Mouse (Mus musculus) kidney, adult 2 months (tissue): ENCODE measurements around the gene Clcn7. TPM values are rescaled to one million over a fixed set of nuclear protein-coding genes. Genes with fewer than 3 reads are reported as not detected.

Experiments
- DNase-seq: peaks from one replicate; pipeline ENCODE4 v3.0.0; 2021
- H3K27ac ChIP-seq: fragments of 200-500 bp; 2 replicates; pipeline ENCODE4 v1.5.1; 2012; ENCODE audit warnings: low read depth, low read length, control low read depth, inconsistent platforms; ENCODE audit not compliant: insufficient read depth
- H3K27me3 ChIP-seq: fragments of 200-500 bp; replicated peaks from 2 replicates; pipeline ENCODE4 v1.6.1; 2012; ENCODE audit warnings: mild to moderate bottlenecking, moderate library complexity, low read length, inconsistent platforms; ENCODE audit not compliant: control insufficient read depth, insufficient read depth
- H3K36me3 ChIP-seq: fragments of 200-500 bp; 2 replicates; pipeline ENCODE4 v1.6.1; 2012; ENCODE audit warnings: mild to moderate bottlenecking, moderate library complexity, low read length, inconsistent platforms; ENCODE audit not compliant: control insufficient read depth, insufficient read depth
- H3K4me1 ChIP-seq: fragments of 200-500 bp; 2 replicates; pipeline ENCODE4 v1.6.1; 2011; ENCODE audit warnings: low read length; ENCODE audit not compliant: control insufficient read depth, insufficient read depth
- H3K4me3 ChIP-seq: fragments of 200-500 bp; 2 replicates; pipeline ENCODE4 v1.5.1; 2011; ENCODE audit warnings: mild to moderate bottlenecking, low read depth, low read length, control low read depth; ENCODE audit not compliant: insufficient read depth
- CTCF ChIP-seq: fragments of 200-500 bp; conservative IDR thresholded peaks from 2 replicates; pipeline ENCODE4 v1.5.1; 2011; ENCODE audit warnings: low read depth, mild to moderate bottlenecking, control low read depth, low read length, moderate library complexity, mixed read lengths; ENCODE audit not compliant: insufficient read depth, insufficient read length
- POLR2A ChIP-seq: fragments of 200-500 bp; IDR thresholded peaks from one replicate; pipeline ENCODE4 v1.6.1; 2011; ENCODE audit warnings: low read depth, low read length, control low read depth
- WGBS: fragments of 180-500 bp; shearing (Covaris S2); methylation state at CpG from one replicate; pipeline ENCODE4 v1.1.7; 2018; 5-methylcytosine and 5-hydroxymethylcytosine counted together
- polyA plus RNA-seq: library from polyadenylated mRNA; depleted of rRNA; stranded (reverse); fragments of >200 nt; gene quantifications from 2 replicates; pipeline ENCODE4 v1.2.3, GENCODE M21; 2012

Clcn7 gene
- polyA plus RNA-seq, 1 experiment = 42.6 TPM

- 74% methylated on average over 6 of the region's 6 CpGs for WGBS
- Histone ChIP-seq H3K4me3 (no peak overlapping the region), H3K27me3 (no peaks in the 10 kb centered on the region), H3K27ac (no peak overlapping the region), H3K36me3 (no peaks in the 10 kb centered on the region), H3K4me1 (no peaks in the 10 kb centered on the region)
- DNase-seq = peak; percentile 65
- no peak for TF ChIP-seq POLR2A
- no peak for TF ChIP-seq CTCF
Observed at GRCm38 (mm10) chr17:25100052-25100451, 33.1 kb upstream of the Clcn7 start.

- Histone ChIP-seq H3K4me3 (no peak overlapping the region), H3K36me3 (no peaks in the 10 kb centered on the region), H3K27me3 (no peaks in the 10 kb centered on the region), H3K4me1 (no peaks in the 10 kb centered on the region), H3K27ac (no peak overlapping the region)
- DNase-seq = no peak
- no peak for TF ChIP-seq CTCF
- no peak for TF ChIP-seq POLR2A
- whole genome bisulfite sequencing = 95% methylated on average over 11 of the region's 11 CpGs
Observed at GRCm38 (mm10) chr17:25101338-25101737, 31.9 kb upstream of the Clcn7 start.

GRCm38 (mm10) chr17:25107786-25108185 is 25.4 kb upstream of the Clcn7 start:
- DNase-seq = no peak
- Histone ChIP-seq H3K27me3 (no peaks in the 10 kb centered on the region), H3K4me3 (no peak overlapping the region), H3K27ac (no peak overlapping the region), H3K36me3 (no peaks in the 10 kb centered on the region), H3K4me1 (no peaks in the 10 kb centered on the region)
- TF ChIP-seq POLR2A = no peak
- TF ChIP-seq CTCF = no peak
- WGBS = 95% methylated on average over 16 of the region's 16 CpGs

GRCm38 (mm10) chr17:25109578-25109977 is 23.6 kb upstream of the Clcn7 start:
- WGBS = 75% methylated on average over 2 of the region's 2 CpGs
- no peaks in the 10 kb centered on the region for H3K27me3 ChIP-seq
- no peak overlapping the region for H3K27ac ChIP-seq
- no peak overlapping the region for H3K4me3 ChIP-seq
- no peaks in the 10 kb centered on the region for H3K4me1 ChIP-seq
- TF ChIP-seq CTCF (peak; percentile 69), POLR2A (no peak)
- no peaks in the 10 kb centered on the region for H3K36me3 ChIP-seq
- DNase-seq = peak; percentile 82

GRCm38 (mm10) chr17:25110590-25110989 is 22.6 kb upstream of the Clcn7 start:
- H3K36me3 ChIP-seq = no peaks in the 10 kb centered on the region
- no peak overlapping the region for H3K4me3 ChIP-seq
- no peaks in the 10 kb centered on the region for H3K4me1 ChIP-seq
- 92% methylated on average over 6 of the region's 6 CpGs for WGBS
- TF ChIP-seq CTCF = no peak
- TF ChIP-seq POLR2A = no peak
- no peak overlapping the region for H3K27ac ChIP-seq
- H3K27me3 ChIP-seq = no peaks in the 10 kb centered on the region
- DNase-seq = no peak

- Histone ChIP-seq H3K4me1 (no peaks in the 10 kb centered on the region; the same call in 1 of the 2 replicates), H3K36me3 (no peaks in the 10 kb centered on the region), H3K27me3 (no peaks in the 10 kb centered on the region), H3K27ac (no peak overlapping the region), H3K4me3 (no peak overlapping the region)
- TF ChIP-seq CTCF (no peak), POLR2A (no peak)
- no peak for DNase-seq
- WGBS = 96% methylated on average over 5 of the region's 5 CpGs
Observed at GRCm38 (mm10) chr17:25111220-25111619, 22.0 kb upstream of the Clcn7 start.

- no peaks in the 10 kb centered on the region for H3K27me3 ChIP-seq
- H3K4me3 ChIP-seq = no peak overlapping the region
- no peaks in the 10 kb centered on the region for H3K36me3 ChIP-seq
- H3K27ac ChIP-seq = peak overlapping the region; percentile 36
- 39% methylated on average over 8 of the region's 8 CpGs for WGBS
- TF ChIP-seq CTCF = no peak
- TF ChIP-seq POLR2A = no peak
- H3K4me1 ChIP-seq = no peaks in the 10 kb centered on the region; the same call in 1 of the 2 replicates
- peak; percentile 88 for DNase-seq
Observed at GRCm38 (mm10) chr17:25111739-25112422, 21.3 kb upstream of the Clcn7 start.

- DNase-seq = no peak
- Histone ChIP-seq H3K4me1 (no peaks in the 10 kb centered on the region; the same call in 1 of the 2 replicates), H3K27ac (peak overlapping the region; percentile 36), H3K4me3 (no peak overlapping the region), H3K27me3 (no peaks in the 10 kb centered on the region), H3K36me3 (no peaks in the 10 kb centered on the region)
- 55% methylated on average over 3 of the region's 3 CpGs for WGBS
- TF ChIP-seq POLR2A = no peak
- no peak for TF ChIP-seq CTCF
Observed at GRCm38 (mm10) chr17:25112423-25112810, 20.8 kb upstream of the Clcn7 start.
